In genomic region chr2:61346012-61346760, GRCm38 (mm10) we compare ENCODE assay signal across 18 mouse cellular contexts.
DNase-seq lines count a peak whose midpoint lies in the region; ATAC-seq and TF ChIP-seq lines count a peak whose summit lies in the region.
"Had no signal": no experiment of that assay in that cellular context is flagged by ENCODE, and none has a peak within 500 bp of the region (broad histone marks: within the 10 kb centered on the region; RNA-seq: fewer than 3 reads in every experiment).

No protein-coding gene starts in this region.

- H3K36me3 ChIP-seq in kidney, embryonic 16.5 days (ENCODE audit: insufficient read depth, low read length) = no peaks in the 10 kb centered on the region
- H3K36me3 ChIP-seq in lung, postnatal 0 days (ENCODE audit: insufficient read depth, low read length) = no peaks in the 10 kb centered on the region
- no peaks in the 10 kb centered on the region for H3K36me3 ChIP-seq in intestine, postnatal 0 days (ENCODE audit: control insufficient read depth, insufficient read depth)
- H3K36me3 ChIP-seq: embryonic facial prominence, embryonic 13.5 days; hindbrain, embryonic 12.5 days had no signal

- no peak for TF ChIP-seq CTCF in lung, postnatal 0 days (IDR thresholded peaks at IDR 0.05)
- no peak for TF ChIP-seq CTCF in intestine, postnatal 0 days (IDR thresholded peaks at IDR 0.05; ENCODE audit: low read depth)

- DNase-seq in kidney, postnatal 25 days = no peak
- peak; percentile 15 for DNase-seq in lung, postnatal 0 days (ENCODE audit: low spot score)
- no peak for DNase-seq in lung, adult 18-20 months
- DNase-seq in layer of hippocampus, postnatal 14 days (ENCODE audit: low spot score in 2 of 2) = no peak
- DNase-seq: adrenal gland, adult 2 months; adrenal gland, postnatal 25 days; cerebellum, adult 18-20 months; cerebellum, adult 9-11 months; cerebellum, postnatal 36 days; gastrocnemius, postnatal 36 days; heart, adult 11 months; heart, postnatal 4 days had no signal

- H3K27ac ChIP-seq in kidney, embryonic 16.5 days (ENCODE audit: low read length) = no peak overlapping the region
- H3K27ac ChIP-seq in lung, postnatal 0 days (ENCODE audit: low read length) = no peak overlapping the region
- no peak overlapping the region for H3K27ac ChIP-seq in intestine, postnatal 0 days (ENCODE audit: low read depth, low read length)
- H3K27ac ChIP-seq: forebrain, embryonic 13.5 days; hindbrain, embryonic 12.5 days had no signal

- no peak overlapping the region for H3K4me3 ChIP-seq in kidney, embryonic 16.5 days (ENCODE audit: low read length)
- no peak overlapping the region for H3K4me3 ChIP-seq in lung, postnatal 0 days (ENCODE audit: low read depth, low read length)
- H3K4me3 ChIP-seq in intestine, postnatal 0 days (ENCODE audit: low read depth, low read length) = no peak overlapping the region
- H3K4me3 ChIP-seq: embryonic facial prominence, embryonic 13.5 days; forebrain, embryonic 13.5 days; hindbrain, embryonic 12.5 days had no signal

- no peak for TF ChIP-seq EP300 in lung, postnatal 0 days (IDR thresholded peaks at IDR 0.05)

- no peak overlapping the region for H3K9ac ChIP-seq in kidney, embryonic 16.5 days (replicated peaks; ENCODE audit: low read length)
- H3K9ac ChIP-seq in lung, postnatal 0 days (replicated peaks; ENCODE audit: low read depth) = no peak overlapping the region
- H3K9ac ChIP-seq in intestine, postnatal 0 days (ENCODE audit: low read depth, low read length) = no peak overlapping the region
- H3K9ac ChIP-seq: embryonic facial prominence, embryonic 13.5 days; forebrain, embryonic 13.5 days; forebrain, postnatal 0 days; hindbrain, embryonic 12.5 days had no signal

- WGBS in kidney, embryonic 16.5 days = 27% methylated on average over 8 of the region's 8 CpGs
- 51% methylated on average over 8 of the region's 8 CpGs for WGBS in lung, postnatal 0 days
- WGBS in intestine, postnatal 0 days = 32% methylated on average over 8 of the region's 8 CpGs

- peak; percentile 90 for ATAC-seq in kidney, embryonic 16.5 days (ENCODE audit: low FRiP score, low TSS enrichment)
- ATAC-seq in lung, postnatal 0 days = 0 out of 2 replicates have a peak, but pooled peaks have one; percentile 19
- ATAC-seq in intestine, postnatal 0 days = peak; percentile 43; the same call in 1 of the 2 replicates
- ATAC-seq: forebrain, embryonic 13.5 days; forebrain, postnatal 0 days had no signal

- H3K4me1 ChIP-seq in kidney, embryonic 16.5 days (ENCODE audit: insufficient read depth, low read length) = peaks cover 15% of the 10 kb centered on the region
- H3K4me1 ChIP-seq in lung, postnatal 0 days (ENCODE audit: insufficient read depth, low read depth, low read length) = peaks cover 10% of the 10 kb centered on the region; the same call in 1 of the 2 replicates
- H3K4me1 ChIP-seq in intestine, postnatal 0 days (replicated peaks; ENCODE audit: control insufficient read depth, insufficient read depth, low read length) = no peaks in the 10 kb centered on the region
- H3K4me1 ChIP-seq: forebrain, embryonic 13.5 days; hindbrain, embryonic 12.5 days had no signal

- no peak overlapping the region for H3K4me2 ChIP-seq in kidney, embryonic 16.5 days (replicated peaks; ENCODE audit: low read depth, low read length)
- H3K4me2 ChIP-seq in lung, postnatal 0 days (replicated peaks; ENCODE audit: low read depth, low read length) = no peak overlapping the region
- H3K4me2 ChIP-seq in intestine, postnatal 0 days (replicated peaks; ENCODE audit: low read depth) = no peak overlapping the region
- H3K4me2 ChIP-seq: embryonic facial prominence, embryonic 13.5 days; forebrain, embryonic 13.5 days; hindbrain, embryonic 12.5 days had no signal

- no peaks in the 10 kb centered on the region for H3K27me3 ChIP-seq in kidney, embryonic 16.5 days (ENCODE audit: insufficient read depth, low read length)
- H3K27me3 ChIP-seq in lung, postnatal 0 days (replicated peaks; ENCODE audit: insufficient read depth, low read length) = no peaks in the 10 kb centered on the region
- H3K27me3 ChIP-seq in intestine, postnatal 0 days (replicated peaks; ENCODE audit: control insufficient read depth, insufficient read depth, low read length) = no peaks in the 10 kb centered on the region
- H3K27me3 ChIP-seq: embryonic facial prominence, embryonic 13.5 days; forebrain, embryonic 13.5 days; hindbrain, embryonic 12.5 days had no signal

- H3K9me3 ChIP-seq in kidney, embryonic 16.5 days (ENCODE audit: low read length) = no peaks in the 10 kb centered on the region
- H3K9me3 ChIP-seq in lung, postnatal 0 days (ENCODE audit: low read length) = no peaks in the 10 kb centered on the region
- no peaks in the 10 kb centered on the region for H3K9me3 ChIP-seq in intestine, postnatal 0 days (ENCODE audit: control insufficient read depth)
- H3K9me3 ChIP-seq: embryonic facial prominence, embryonic 13.5 days; forebrain, embryonic 13.5 days; hindbrain, embryonic 12.5 days had no signal

Comparison
In these comparisons a context has a peak if more than half of its experiments do, and no peak if none do; other contexts are left out.
1. ATAC-seq: peak in every context shown above with its lines; median percentile 90 in kidney, embryonic 16.5 days; 43 in intestine, postnatal 0 days; 19 in lung, postnatal 0 days.